Mouse (Mus musculus): ENCODE measurements around the gene Psap. TPM values are rescaled to one million over a fixed set of nuclear protein-coding genes. Genes with fewer than 3 reads are reported as not detected.

The Psap gene
- polyA plus RNA-seq, 1 experiment from 2014 or later, result 63.6 TPM

- Histone ChIP-seq H3K4me2 (ENCODE audit: low read depth, low read length, severe bottlenecking) (no peak overlapping the region), H3K36me3 (ENCODE audit: control insufficient read depth, insufficient read depth, low read length) (peaks cover 17% of the 10 kb centered on the region), H3K4me1 (replicated peaks; ENCODE audit: control insufficient read depth, insufficient read depth, low read length) (no peaks in the 10 kb centered on the region), H3K27ac (ENCODE audit: low read depth, low read length) (no peak overlapping the region), H3K27me3 (ENCODE audit: control insufficient read depth, insufficient read depth, low read length) (no peaks in the 10 kb centered on the region), H3K4me3 (ENCODE audit: low read depth, low read length) (no peak overlapping the region), H3K9ac (ENCODE audit: low read length) (no peak overlapping the region), H3K9me3 (ENCODE audit: control insufficient read depth, low read length) (no peaks in the 10 kb centered on the region)
- ATAC-seq (replicated peaks; ENCODE audit: low FRiP score) (no peak), DNase-seq (ENCODE audit: low spot score) (no peak)
- WGBS, result 95% methylated on average over 12 of the region's 12 CpGs
Observed at GRCm38 (mm10) chr10:60299636-60300035, 22.2 kb downstream of the Psap start.

DNA sequence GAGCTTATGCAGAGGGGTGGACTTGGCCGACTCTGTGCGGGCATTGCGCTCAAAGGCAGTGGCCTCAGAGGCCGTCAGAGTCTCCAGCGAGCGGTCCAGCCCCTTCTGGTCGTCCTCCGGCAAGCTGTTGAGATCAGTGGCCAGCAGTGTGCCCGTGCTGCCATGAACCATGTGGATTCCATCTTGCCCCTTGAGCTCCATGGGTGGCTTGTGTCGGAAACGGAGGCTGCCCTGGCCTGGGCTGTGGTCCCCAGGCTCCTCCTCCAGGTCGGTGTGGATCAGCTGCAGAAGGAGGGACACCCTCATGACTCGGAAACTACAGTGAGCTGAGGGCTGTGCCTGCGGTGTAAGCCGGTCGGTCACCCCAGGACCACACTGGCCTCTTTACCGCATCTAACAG, 26.0 kb downstream of the Psap start:
- Histone ChIP-seq H3K27me3 (ENCODE audit: control insufficient read depth, insufficient read depth, low read length) (no peaks in the 10 kb centered on the region), H3K4me1 (replicated peaks; ENCODE audit: control insufficient read depth, insufficient read depth, low read length) (no peaks in the 10 kb centered on the region), H3K4me3 (ENCODE audit: low read depth, low read length) (no peak overlapping the region), H3K9me3 (ENCODE audit: control insufficient read depth, low read length) (no peaks in the 10 kb centered on the region), H3K27ac (ENCODE audit: low read depth, low read length) (no peak overlapping the region), H3K36me3 (ENCODE audit: control insufficient read depth, insufficient read depth, low read length) (peaks cover 11% of the 10 kb centered on the region), H3K4me2 (ENCODE audit: low read depth, low read length, severe bottlenecking) (no peak overlapping the region), H3K9ac (ENCODE audit: low read length) (no peak overlapping the region)
- ATAC-seq (replicated peaks; ENCODE audit: low FRiP score) (no peak), DNase-seq (ENCODE audit: low spot score) (no peak)
- WGBS, result 86% methylated on average over 17 of the region's 17 CpGs

- no peaks in the 10 kb centered on the region for H3K9me3 ChIP-seq (ENCODE audit: control insufficient read depth, low read length)
- 68% methylated on average over 15 of the region's 15 CpGs for WGBS
- H3K27ac ChIP-seq (ENCODE audit: low read depth, low read length), result no peak overlapping the region
- no peak overlapping the region for H3K9ac ChIP-seq (ENCODE audit: low read length)
- DNase-seq (ENCODE audit: low spot score) (peak; percentile 88), ATAC-seq (replicated peaks; ENCODE audit: low FRiP score) (peak; percentile 82)
- H3K4me3 ChIP-seq (ENCODE audit: low read depth, low read length), result no peak overlapping the region
- H3K4me1 ChIP-seq (replicated peaks; ENCODE audit: control insufficient read depth, insufficient read depth, low read length), result no peaks in the 10 kb centered on the region
- H3K36me3 ChIP-seq (ENCODE audit: control insufficient read depth, insufficient read depth, low read length), result peaks cover 7% of the 10 kb centered on the region; the same call in 1 of the 2 replicates
- no peak overlapping the region for H3K4me2 ChIP-seq (ENCODE audit: low read depth, low read length, severe bottlenecking)
- no peaks in the 10 kb centered on the region for H3K27me3 ChIP-seq (ENCODE audit: control insufficient read depth, insufficient read depth, low read length)
Observed at GRCm38 (mm10) chr10:60304854-60305628, 27.6 kb downstream of the Psap start.

DNA sequence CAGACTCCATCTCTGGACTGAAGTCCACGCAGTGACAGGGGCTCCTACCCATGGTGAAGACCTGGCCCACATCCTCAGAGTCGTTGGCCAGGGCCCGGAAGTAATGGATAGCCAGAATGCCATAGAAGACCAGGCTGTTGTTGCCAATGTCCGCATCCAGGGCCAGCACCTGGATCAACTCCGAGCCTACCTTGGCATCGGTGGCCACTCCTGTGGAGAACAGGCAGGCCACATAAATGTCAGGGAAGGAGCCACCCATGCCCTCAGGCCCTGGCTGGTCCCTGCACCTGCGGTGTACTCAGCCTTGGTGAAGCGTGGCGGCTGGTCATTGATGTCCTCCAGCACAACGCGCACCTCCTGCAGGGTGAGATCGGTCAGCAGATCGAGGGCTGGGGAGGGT, 33.2 kb downstream of the Psap start:
- DNase-seq (ENCODE audit: low spot score) (no peak), ATAC-seq (replicated peaks; ENCODE audit: low FRiP score) (no peak)
- Histone ChIP-seq H3K27me3 (ENCODE audit: control insufficient read depth, insufficient read depth, low read length) (no peaks in the 10 kb centered on the region), H3K36me3 (ENCODE audit: control insufficient read depth, insufficient read depth, low read length) (no peaks in the 10 kb centered on the region), H3K9me3 (ENCODE audit: control insufficient read depth, low read length) (no peaks in the 10 kb centered on the region), H3K4me2 (ENCODE audit: low read depth, low read length, severe bottlenecking) (no peak overlapping the region), H3K9ac (ENCODE audit: low read length) (no peak overlapping the region), H3K4me3 (ENCODE audit: low read depth, low read length) (no peak overlapping the region), H3K4me1 (replicated peaks; ENCODE audit: control insufficient read depth, insufficient read depth, low read length) (no peaks in the 10 kb centered on the region), H3K27ac (ENCODE audit: low read depth, low read length) (no peak overlapping the region)
- WGBS, result 94% methylated on average over 13 of the region's 13 CpGs

DNA sequence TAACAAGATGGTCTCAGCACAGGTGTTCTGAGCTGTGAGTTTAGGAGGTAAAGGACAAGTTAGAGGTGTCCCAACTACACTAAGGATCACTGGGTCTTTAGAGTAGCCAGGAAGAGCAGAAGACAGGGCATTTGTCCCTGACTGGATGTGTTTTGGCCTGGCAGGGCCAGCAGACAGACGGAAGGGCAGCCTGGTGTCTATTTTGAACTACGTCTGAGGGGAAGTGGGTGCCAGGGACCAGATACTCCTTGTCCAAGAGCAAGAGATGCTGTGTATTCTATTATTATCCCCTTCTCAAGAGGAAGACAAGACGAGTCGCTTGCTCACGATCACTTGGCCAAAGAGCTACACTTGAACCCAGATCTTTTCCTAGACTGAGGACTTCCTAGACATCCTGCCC, 36.2 kb downstream of the Psap start:
- no peaks in the 10 kb centered on the region for H3K9me3 ChIP-seq (ENCODE audit: control insufficient read depth, low read length)
- DNase-seq (ENCODE audit: low spot score) (no peak), ATAC-seq (replicated peaks; ENCODE audit: low FRiP score) (no peak)
- H3K36me3 ChIP-seq (ENCODE audit: control insufficient read depth, insufficient read depth, low read length), result no peaks in the 10 kb centered on the region
- H3K4me2 ChIP-seq (ENCODE audit: low read depth, low read length, severe bottlenecking), result no peak overlapping the region
- H3K27ac ChIP-seq (ENCODE audit: low read depth, low read length), result no peak overlapping the region
- no peaks in the 10 kb centered on the region for H3K4me1 ChIP-seq (replicated peaks; ENCODE audit: control insufficient read depth, insufficient read depth, low read length)
- H3K9ac ChIP-seq (ENCODE audit: low read length), result no peak overlapping the region
- H3K27me3 ChIP-seq (ENCODE audit: control insufficient read depth, insufficient read depth, low read length), result no peaks in the 10 kb centered on the region
- over 99% methylated on average over 5 of the region's 5 CpGs for WGBS
- H3K4me3 ChIP-seq (ENCODE audit: low read depth, low read length), result no peak overlapping the region

DNA sequence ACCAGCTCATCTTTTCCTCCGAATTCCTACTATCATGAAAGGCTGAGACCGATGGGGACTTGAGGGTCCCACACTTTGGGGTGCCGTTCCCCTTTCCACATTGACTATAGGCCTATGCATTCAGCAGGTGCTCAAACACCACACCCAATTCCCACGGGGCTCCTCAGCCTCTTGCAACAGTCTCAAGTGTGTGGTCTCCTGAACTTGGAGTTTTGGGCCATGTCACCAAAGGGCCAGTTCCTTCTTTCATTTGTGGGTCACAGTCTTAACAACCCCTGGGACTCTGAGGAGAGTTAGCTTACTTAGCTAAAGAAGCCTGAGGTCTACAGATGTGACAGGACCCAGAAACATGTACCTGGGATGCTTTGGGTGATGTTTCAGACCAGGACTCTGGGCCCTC, 38.7 kb downstream of the Psap start:
- Histone ChIP-seq H3K4me2 (ENCODE audit: low read depth, low read length, severe bottlenecking) (no peak overlapping the region), H3K36me3 (ENCODE audit: control insufficient read depth, insufficient read depth, low read length) (no peaks in the 10 kb centered on the region), H3K27ac (ENCODE audit: low read depth, low read length) (no peak overlapping the region), H3K4me3 (ENCODE audit: low read depth, low read length) (no peak overlapping the region), H3K9me3 (ENCODE audit: control insufficient read depth, low read length) (no peaks in the 10 kb centered on the region), H3K4me1 (replicated peaks; ENCODE audit: control insufficient read depth, insufficient read depth, low read length) (no peaks in the 10 kb centered on the region), H3K27me3 (ENCODE audit: control insufficient read depth, insufficient read depth, low read length) (no peaks in the 10 kb centered on the region), H3K9ac (ENCODE audit: low read length) (no peak overlapping the region)
- no peak for DNase-seq (ENCODE audit: low spot score)
- WGBS, result 87% methylated on average over 4 of the region's 4 CpGs
- ATAC-seq (replicated peaks; ENCODE audit: low FRiP score), result no peak

DNA sequence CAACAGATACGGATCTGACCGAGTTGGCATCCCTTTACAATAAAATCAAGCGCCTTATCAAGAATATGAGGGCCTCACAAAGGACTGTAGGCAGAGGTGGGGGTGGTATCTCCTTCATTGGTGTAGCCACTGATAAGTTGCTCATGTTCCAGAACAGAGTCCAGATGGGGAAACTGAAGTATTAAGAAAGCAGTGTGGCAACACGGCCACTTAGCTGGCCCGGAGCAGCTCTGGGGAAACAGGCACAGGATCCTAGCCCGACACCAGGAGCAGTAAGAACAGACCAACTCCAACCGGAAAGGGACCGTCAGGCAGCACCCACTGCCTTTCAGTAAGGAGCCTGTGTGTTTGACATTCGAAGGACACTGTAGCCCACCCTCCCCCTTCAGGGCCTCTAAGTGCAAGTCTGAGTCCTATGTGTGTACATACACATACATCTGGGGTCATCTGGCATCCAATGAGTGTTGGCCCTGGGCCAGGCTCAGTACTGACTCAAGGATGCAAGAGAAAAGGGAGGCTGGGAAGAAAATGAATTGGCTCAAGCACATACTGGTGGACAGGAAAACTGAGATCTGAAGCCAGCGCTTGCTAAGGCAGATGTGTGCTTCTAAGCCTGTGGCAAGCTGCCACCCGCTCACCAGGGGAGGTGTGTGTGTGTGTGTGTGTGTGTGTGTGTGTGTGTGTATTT, 51.7 kb downstream of the Psap start:
- no peak overlapping the region for H3K27ac ChIP-seq (ENCODE audit: low read depth, low read length)
- WGBS, result 90% methylated on average over 11 of the region's 11 CpGs
- H3K4me1 ChIP-seq (replicated peaks; ENCODE audit: control insufficient read depth, insufficient read depth, low read length), result no peaks in the 10 kb centered on the region
- DNase-seq (ENCODE audit: low spot score), result no peak
- no peak overlapping the region for H3K4me3 ChIP-seq (ENCODE audit: low read depth, low read length)
- H3K4me2 ChIP-seq (ENCODE audit: low read depth, low read length, severe bottlenecking), result no peak overlapping the region
- no peaks in the 10 kb centered on the region for H3K9me3 ChIP-seq (ENCODE audit: control insufficient read depth, low read length)
- ATAC-seq (replicated peaks; ENCODE audit: low FRiP score), result no peak
- no peaks in the 10 kb centered on the region for H3K36me3 ChIP-seq (ENCODE audit: control insufficient read depth, insufficient read depth, low read length)
- H3K27me3 ChIP-seq (ENCODE audit: control insufficient read depth, insufficient read depth, low read length), result no peaks in the 10 kb centered on the region
- no peak overlapping the region for H3K9ac ChIP-seq (ENCODE audit: low read length)

- H3K27ac ChIP-seq (ENCODE audit: low read depth, low read length), result no peak overlapping the region
- H3K4me2 ChIP-seq (ENCODE audit: low read depth, low read length, severe bottlenecking), result no peak overlapping the region
- DNase-seq (ENCODE audit: low spot score) (no peak), ATAC-seq (replicated peaks; ENCODE audit: low FRiP score) (no peak)
- no peak overlapping the region for H3K9ac ChIP-seq (ENCODE audit: low read length)
- WGBS, result 86% methylated on average over 7 of the region's 7 CpGs
- no peak overlapping the region for H3K4me3 ChIP-seq (ENCODE audit: low read depth, low read length)
- no peaks in the 10 kb centered on the region for H3K9me3 ChIP-seq (ENCODE audit: control insufficient read depth, low read length)
- H3K4me1 ChIP-seq (replicated peaks; ENCODE audit: control insufficient read depth, insufficient read depth, low read length), result no peaks in the 10 kb centered on the region
- no peaks in the 10 kb centered on the region for H3K36me3 ChIP-seq (ENCODE audit: control insufficient read depth, insufficient read depth, low read length)
- no peaks in the 10 kb centered on the region for H3K27me3 ChIP-seq (ENCODE audit: control insufficient read depth, insufficient read depth, low read length)
Observed at GRCm38 (mm10) chr10:60334583-60334982, 57.2 kb downstream of the Psap start.

DNA sequence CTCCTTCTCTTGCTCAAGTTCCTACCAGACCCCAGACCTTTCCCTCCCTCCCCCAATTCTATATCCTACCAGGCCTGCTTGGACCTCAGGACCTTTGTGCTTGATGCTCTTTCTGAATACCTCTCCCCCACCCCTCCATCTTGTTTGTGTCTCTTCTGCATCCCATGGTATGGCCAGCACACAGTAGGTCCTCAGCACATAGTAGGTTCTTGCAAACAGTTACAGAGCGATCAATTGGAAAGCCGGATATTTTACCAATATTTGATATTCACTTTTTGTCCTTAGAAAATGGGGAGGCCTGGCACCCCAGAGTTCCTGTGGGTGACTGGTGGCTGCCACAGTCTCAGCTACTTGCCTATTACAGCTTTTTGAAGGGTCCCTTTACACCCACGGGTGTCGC, 57.6 kb downstream of the Psap start:
- WGBS, result 95% methylated on average over 4 of the region's 4 CpGs
- Histone ChIP-seq H3K9me3 (ENCODE audit: control insufficient read depth, low read length) (no peaks in the 10 kb centered on the region), H3K27ac (ENCODE audit: low read depth, low read length) (no peak overlapping the region), H3K36me3 (ENCODE audit: control insufficient read depth, insufficient read depth, low read length) (no peaks in the 10 kb centered on the region), H3K4me3 (ENCODE audit: low read depth, low read length) (no peak overlapping the region), H3K27me3 (ENCODE audit: control insufficient read depth, insufficient read depth, low read length) (no peaks in the 10 kb centered on the region), H3K4me2 (ENCODE audit: low read depth, low read length, severe bottlenecking) (no peak overlapping the region), H3K9ac (ENCODE audit: low read length) (no peak overlapping the region), H3K4me1 (replicated peaks; ENCODE audit: control insufficient read depth, insufficient read depth, low read length) (no peaks in the 10 kb centered on the region)
- DNase-seq (ENCODE audit: low spot score) (no peak), ATAC-seq (replicated peaks; ENCODE audit: low FRiP score) (no peak)
